Mouse (Mus musculus) adrenal gland, adult 18-20 months (tissue): ENCODE data around the gene Gcnt2. TPM values are rescaled to one million over a fixed set of nuclear protein-coding genes. Genes with fewer than 3 reads are reported as not detected.
"Not testable (repeated sequence)": the region's sequence is repeated elsewhere in the genome, so short reads cannot be mapped to it uniquely, and the experiment has no call there.

Experiments
- DNase-seq, 2 experiments: peaks; one replicate each; pipeline ENCODE4 v3.0.0; 2021 to 2022; ENCODE audit warnings: low spot score in 2 of 2
- total RNA-seq, 2 experiments: library from RNA; stranded (reverse); gene quantifications; 1 replicate in 1 of 2; 2 replicates in 1 of 2; pipeline ENCODE4 v1.2.3; 2021

The Gcnt2 gene
- total RNA-seq, 2 experiments from 2014 or later, result 5.8 to 9.1 TPM

- no peak for DNase-seq
These were observed 42.4 kb downstream of the Gcnt2 start for GRCm38 (mm10) chr13:40901831-40902459.

GRCm38 (mm10) chr13:40904080-40904479, 44.5 kb downstream of the Gcnt2 start:
- DNase-seq, result no peak

GRCm38 (mm10) chr13:40906528-40906927, 47.0 kb downstream of the Gcnt2 start:
- DNase-seq, result no peak

GRCm38 (mm10) chr13:40907274-40907673, 47.7 kb downstream of the Gcnt2 start:
- DNase-seq, result no peak

- no peak for DNase-seq
These were observed 48.5 kb downstream of the Gcnt2 start for GRCm38 (mm10) chr13:40908044-40908443.

- DNase-seq, result no peak
These were observed 49.5 kb downstream of the Gcnt2 start for GRCm38 (mm10) chr13:40909060-40909459.

GRCm38 (mm10) chr13:40910047-40910446, 50.5 kb downstream of the Gcnt2 start:
- DNase-seq, result no peak

GRCm38 (mm10) chr13:40911951-40912350, 52.4 kb downstream of the Gcnt2 start:
- no peak for DNase-seq

- no peak for DNase-seq
These were observed 54.0 kb downstream of the Gcnt2 start for GRCm38 (mm10) chr13:40913395-40914018.

GRCm38 (mm10) chr13:40914053-40914585, 54.6 kb downstream of the Gcnt2 start:
- no peak for DNase-seq

- no peak for DNase-seq
These were observed 57.0 kb downstream of the Gcnt2 start for GRCm38 (mm10) chr13:40916321-40917160.

- DNase-seq, result peak; percentile 39 to 45
These were observed 57.9 kb downstream of the Gcnt2 start for GRCm38 (mm10) chr13:40917161-40918091.

GRCm38 (mm10) chr13:40921326-40922059, 61.9 kb downstream of the Gcnt2 start:
- peak; percentile 25 to 32 for DNase-seq

- DNase-seq, result no peak
These were observed 62.8 kb downstream of the Gcnt2 start for GRCm38 (mm10) chr13:40922311-40922877.

- DNase-seq, result no peak
These were observed 64.3 kb downstream of the Gcnt2 start for GRCm38 (mm10) chr13:40923756-40924315.

- no peak for DNase-seq
These were observed 68.8 kb downstream of the Gcnt2 start for GRCm38 (mm10) chr13:40928192-40928898.

- DNase-seq, result not testable (repeated sequence)
These were observed 72.3 kb downstream of the Gcnt2 start for GRCm38 (mm10) chr13:40931871-40932270.

GRCm38 (mm10) chr13:40932573-40932972, 73.0 kb downstream of the Gcnt2 start:
- DNase-seq, result no peak

- DNase-seq, result no peak
These were observed 74.8 kb downstream of the Gcnt2 start for GRCm38 (mm10) chr13:40934341-40934740.
